Mouse (Mus musculus) ES-E14 (cell line): ENCODE results near the gene Dnah3. TPM values are rescaled to one million over a fixed set of nuclear protein-coding genes. Genes with fewer than 3 reads are reported as not detected.

Experiments
- DNase-seq: peaks from one replicate; pipeline ENCODE4 v3.0.0-alpha.2; 2013; ENCODE audit warnings: low read depth, low spot score
- H3K27ac ChIP-seq: 2 replicates; pipeline ENCODE4 v1.5.1; 2012; ENCODE audit warnings: low read depth, mild to moderate bottlenecking, low read length, moderate library complexity, mixed read lengths; ENCODE audit not compliant: poor library complexity, insufficient read depth, severe bottlenecking
- H3K36me3 ChIP-seq: 2 replicates; pipeline ENCODE4 v1.6.1; 2012; ENCODE audit warnings: mild to moderate bottlenecking, low read length, moderate library complexity, mixed read lengths; ENCODE audit not compliant: control insufficient read depth, poor library complexity, insufficient read depth, severe bottlenecking
- H3K4me1 ChIP-seq, 2 experiments: fragments of 150-350 bp in 1 of 2; sonication (generic) in 1 of 2; 2 replicates each; pipeline ENCODE4 v1.6.1; 2012; ENCODE audit warnings: low read length in 2 of 2, mild to moderate bottlenecking in 1 of 2, mixed read lengths in 1 of 2; ENCODE audit not compliant: control insufficient read depth in 2 of 2, insufficient read depth in 2 of 2, poor library complexity in 1 of 2
- H3K4me3 ChIP-seq, 2 experiments: fragments of 150-350 bp in 1 of 2; sonication (generic) in 1 of 2; 2 replicates each; pipeline ENCODE4 v1.5.1; 2012; ENCODE audit warnings: low read length in 2 of 2, low read depth in 1 of 2, mild to moderate bottlenecking in 1 of 2, mixed read lengths in 1 of 2; ENCODE audit not compliant: insufficient read depth in 1 of 2, poor library complexity in 1 of 2, severe bottlenecking in 1 of 2
- H3K9ac ChIP-seq: 2 replicates; pipeline ENCODE4 v1.6.1; 2012; ENCODE audit warnings: low read depth, mild to moderate bottlenecking, low read length, mixed read lengths; ENCODE audit not compliant: poor library complexity, insufficient read depth, severe bottlenecking
- H3K9me3 ChIP-seq: fragments of 150-350 bp; sonication (generic); 2 replicates; pipeline ENCODE4 v1.6.1; 2012; ENCODE audit warnings: low read depth, mild to moderate bottlenecking, low read length; ENCODE audit not compliant: control insufficient read depth, insufficient read depth
- CHD2 ChIP-seq: IDR thresholded peaks from 2 replicates; pipeline ENCODE4 v1.6.1; 2014; ENCODE audit warnings: mild to moderate bottlenecking, low read depth, low read length, inconsistent platforms
- HCFC1 ChIP-seq: IDR thresholded peaks from 2 replicates; pipeline ENCODE4 v1.6.1; 2012; ENCODE audit warnings: low read length, inconsistent platforms, borderline replicate concordance; ENCODE audit not compliant: insufficient read depth
- MAFK ChIP-seq: IDR thresholded peaks from 2 replicates; pipeline ENCODE4 v1.6.1; 2014; ENCODE audit warnings: mild to moderate bottlenecking, low read depth, low read length, inconsistent platforms; ENCODE audit not compliant: insufficient read depth
- ZC3H11A ChIP-seq: IDR thresholded peaks from 2 replicates; pipeline ENCODE4 v1.6.1; 2012; ENCODE audit warnings: low read depth, mild to moderate bottlenecking, inconsistent platforms, low read length, borderline replicate concordance
- ZNF384 ChIP-seq: IDR thresholded peaks from 2 replicates; pipeline ENCODE4 v1.6.1; 2012; ENCODE audit warnings: low read depth, low read length, inconsistent platforms
- in situ Hi-C, 2 experiments: fragments of 600-800 bp; cut with MboI; formaldehyde crosslinking; loops; one replicate each; pipeline ENCODE4 v1.15.1; 2025; ENCODE audit warnings: low sequenced_read_pairs in 2 of 2, inconsistent platforms in 1 of 2; ENCODE audit not compliant: unreplicated experiment in 2 of 2
- total RNA-seq: library from RNA; depleted of rRNA; stranded (reverse); fragments of 300-350 nt; gene quantifications from 2 replicates; pipeline ENCODE4 v1.2.3, GENCODE M21; 2012

Gene Dnah3
- total RNA-seq, 1 experiment = not detected

- H3K4me3 ChIP-seq = no peak overlapping the region
Measured at GRCm38 (mm10) chr7:120098403-120098802, 3.3 kb upstream of the Dnah3 start.

GRCm38 (mm10) chr7:120097845-120098244 lies 2.8 kb upstream of the Dnah3 start:
- H3K4me3 ChIP-seq = no peak overlapping the region
- H3K27ac ChIP-seq = no peak overlapping the region
- no peak overlapping the region for H3K9ac ChIP-seq
- DNase-seq = peak; percentile 86
- TF ChIP-seq HCFC1 = no peak
- TF ChIP-seq ZC3H11A = peak; percentile 55; the same call in 1 of the 2 replicates
- 0 out of 4 replicates have a peak, but pooled peaks cover 0 to 2% of the 10 kb centered on the region in 2 experiments for H3K4me1 ChIP-seq
- H3K9me3 ChIP-seq = no peaks in the 10 kb centered on the region
- in situ Hi-C loops = no loop called here
- H3K36me3 ChIP-seq = no peaks in the 10 kb centered on the region

More at GRCm38 (mm10) chr7:120098403-120098802, 3.3 kb upstream of the Dnah3 start:
- peak; percentile 75 for DNase-seq
- Histone ChIP-seq H3K9me3 (no peaks in the 10 kb centered on the region), H3K4me1 (peaks cover 0 to 5% of the 10 kb centered on the region in 2 experiments; a peak in 1 of 4 replicates), H3K36me3 (no peaks in the 10 kb centered on the region), H3K9ac (no peak overlapping the region), H3K27ac (no peak overlapping the region)
- TF ChIP-seq CHD2 = no peak
- TF ChIP-seq ZC3H11A = peak; percentile 86
- TF ChIP-seq ZNF384 = peak; percentile 68; the same call in 1 of the 2 replicates
- TF ChIP-seq MAFK = no peak
- TF ChIP-seq HCFC1 = no peak
- in situ Hi-C loops = no loop called here

GRCm38 (mm10) chr7:120094216-120094615 lies 864 bp downstream of the Dnah3 start:
- TF ChIP-seq ZC3H11A (no peak), HCFC1 (no peak), MAFK (no peak), CHD2 (no peak), ZNF384 (no peak)
- Histone ChIP-seq H3K36me3 (no peaks in the 10 kb centered on the region), H3K4me1 (no peaks in the 10 kb centered on the region), H3K9ac (no peak overlapping the region), H3K27ac (no peak overlapping the region), H3K4me3 (no peak overlapping the region), H3K9me3 (no peaks in the 10 kb centered on the region)
- DNase-seq = no peak
- in situ Hi-C loops = no loop called here

GRCm38 (mm10) chr7:120093033-120093432 lies 2.0 kb downstream of the Dnah3 start:
- in situ Hi-C loops = no loop called here

GRCm38 (mm10) chr7:120080177-120080576 lies 14.9 kb downstream of the Dnah3 start:
- no peak for DNase-seq
- no peak overlapping the region for H3K9ac ChIP-seq
- H3K4me1 ChIP-seq = no peaks in the 10 kb centered on the region
- in situ Hi-C loops = no loop called here
- no peaks in the 10 kb centered on the region for H3K36me3 ChIP-seq
- no peak for TF ChIP-seq ZNF384
- TF ChIP-seq MAFK = 0 out of 2 replicates have a peak, but pooled peaks have one; percentile 46
- no peak overlapping the region for H3K27ac ChIP-seq
- no peaks in the 10 kb centered on the region for H3K9me3 ChIP-seq
- H3K4me3 ChIP-seq = no peak overlapping the region

More at GRCm38 (mm10) chr7:120093033-120093432, 2.0 kb downstream of the Dnah3 start:
- DNase-seq = no peak
- Histone ChIP-seq H3K4me1 (no peaks in the 10 kb centered on the region), H3K9me3 (no peaks in the 10 kb centered on the region), H3K4me3 (no peak overlapping the region), H3K9ac (no peak overlapping the region), H3K36me3 (no peaks in the 10 kb centered on the region), H3K27ac (no peak overlapping the region)
- no peak for TF ChIP-seq MAFK
- no peak for TF ChIP-seq ZC3H11A
- TF ChIP-seq HCFC1 = no peak
- no peak for TF ChIP-seq CHD2
- no peak for TF ChIP-seq ZNF384
